Mouse (Mus musculus) layer of hippocampus, postnatal 10 days (tissue): ENCODE measurements around the gene Krtap10-4. TPM values are rescaled to one million over a fixed set of nuclear protein-coding genes. Genes with fewer than 3 reads are reported as not detected.
A peak's percentile ranks its signal among the peaks of the same experiment; 100 is the strongest.

Experiments
- DNase-seq, 2 experiments: peaks; one replicate each; pipeline ENCODE4 v3.0.0; 2021; ENCODE audit warnings: low spot score in 2 of 2
- long read RNA-seq: library from polyadenylated mRNA; stranded (forward); transcript quantifications from one replicate; pipeline ENCODE4 v2.0.0, GENCODE M21; 2023
- total RNA-seq, 2 experiments: library from RNA; stranded (reverse); gene quantifications; 2 replicates each; pipeline ENCODE4 v1.2.3; 2021

Gene Krtap10-4
- not detected for total RNA-seq
- long read RNA-seq, result 0 reads

DNA sequence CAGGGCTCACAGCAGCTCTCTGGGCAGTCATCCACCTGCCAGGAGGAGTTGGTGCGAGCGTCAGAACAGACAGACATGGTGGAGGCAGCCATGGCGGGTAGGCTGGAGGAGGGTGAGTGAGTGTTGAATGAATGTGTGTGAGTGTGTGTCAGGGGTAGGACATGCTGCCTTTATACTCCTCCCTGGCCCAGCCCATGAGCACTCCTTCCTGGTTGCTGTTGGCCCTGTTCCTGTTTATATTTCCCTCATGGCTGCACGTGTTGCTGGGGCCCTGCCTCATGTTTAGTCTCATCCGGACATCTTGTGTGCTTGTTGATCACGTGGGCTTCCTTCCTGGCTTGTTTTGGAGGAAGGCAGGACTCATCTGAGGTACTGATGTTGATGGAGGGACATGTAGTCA, at the start of gene Krtap10-4:
TSS of gene Krtap10-4 (minus strand) at position 145 of the 400 bp plus-strand sequence.
- no peak for DNase-seq

DNA sequence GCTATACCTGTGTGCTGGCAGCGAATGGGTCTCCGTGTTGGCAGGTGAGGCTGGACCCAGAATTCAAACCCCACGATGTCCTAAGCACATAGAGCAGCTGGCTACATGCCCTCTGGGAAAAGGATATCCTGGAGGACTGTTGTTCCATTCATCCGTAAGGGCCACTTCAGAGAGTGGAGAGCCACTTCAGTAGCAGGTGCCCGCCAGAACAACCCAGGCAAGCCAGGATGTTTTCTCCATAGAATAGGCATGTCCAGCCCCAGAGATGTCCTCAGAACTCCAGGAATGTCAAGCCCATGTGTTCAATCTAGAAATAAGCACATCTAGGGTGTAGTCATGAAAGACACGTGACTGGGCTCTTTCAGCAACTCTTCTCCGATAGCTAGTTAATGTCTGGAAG, 42.8 kb upstream of the Krtap10-4 start:
- DNase-seq, result no peak

DNA sequence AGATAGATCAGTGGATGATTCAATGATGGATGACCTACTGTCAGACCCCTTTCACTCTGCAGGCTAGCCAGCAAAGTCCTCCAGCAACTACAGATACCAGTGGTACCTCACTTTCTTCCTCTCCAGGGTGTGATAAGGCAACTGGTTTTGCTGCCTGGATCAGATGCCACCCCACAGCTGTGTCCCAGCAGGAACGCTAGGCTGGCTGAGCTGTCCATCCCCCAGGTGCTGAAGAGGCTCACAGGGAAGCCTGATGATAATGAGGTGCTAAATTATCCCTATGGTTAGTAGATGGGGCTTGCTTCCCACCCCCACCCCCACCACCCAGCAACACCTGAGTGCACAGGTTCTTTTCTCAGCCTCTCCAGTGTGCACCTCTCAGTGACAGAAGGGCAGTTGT, 40.7 kb upstream of the Krtap10-4 start:
- no peak for DNase-seq

DNA sequence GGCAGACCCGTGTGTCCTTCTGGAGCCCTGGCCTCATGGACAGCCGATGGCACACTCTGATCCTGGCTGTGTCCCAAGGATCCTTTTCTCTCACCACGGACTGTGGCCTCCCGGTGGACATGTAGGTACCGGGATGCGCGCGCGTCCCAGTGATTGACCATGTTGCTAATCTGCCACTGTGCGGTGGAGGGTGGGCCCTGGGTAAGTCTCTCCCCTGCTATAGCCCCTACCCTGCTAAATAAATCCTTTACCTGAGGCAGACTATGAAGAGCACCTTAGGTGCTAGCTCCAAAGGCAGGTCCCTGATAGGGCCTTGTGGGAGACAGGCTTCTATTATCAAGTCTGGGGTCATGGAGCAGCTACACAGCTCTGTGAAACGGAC, 37.9 kb upstream of the Krtap10-4 start:
- DNase-seq, result no peak

DNA sequence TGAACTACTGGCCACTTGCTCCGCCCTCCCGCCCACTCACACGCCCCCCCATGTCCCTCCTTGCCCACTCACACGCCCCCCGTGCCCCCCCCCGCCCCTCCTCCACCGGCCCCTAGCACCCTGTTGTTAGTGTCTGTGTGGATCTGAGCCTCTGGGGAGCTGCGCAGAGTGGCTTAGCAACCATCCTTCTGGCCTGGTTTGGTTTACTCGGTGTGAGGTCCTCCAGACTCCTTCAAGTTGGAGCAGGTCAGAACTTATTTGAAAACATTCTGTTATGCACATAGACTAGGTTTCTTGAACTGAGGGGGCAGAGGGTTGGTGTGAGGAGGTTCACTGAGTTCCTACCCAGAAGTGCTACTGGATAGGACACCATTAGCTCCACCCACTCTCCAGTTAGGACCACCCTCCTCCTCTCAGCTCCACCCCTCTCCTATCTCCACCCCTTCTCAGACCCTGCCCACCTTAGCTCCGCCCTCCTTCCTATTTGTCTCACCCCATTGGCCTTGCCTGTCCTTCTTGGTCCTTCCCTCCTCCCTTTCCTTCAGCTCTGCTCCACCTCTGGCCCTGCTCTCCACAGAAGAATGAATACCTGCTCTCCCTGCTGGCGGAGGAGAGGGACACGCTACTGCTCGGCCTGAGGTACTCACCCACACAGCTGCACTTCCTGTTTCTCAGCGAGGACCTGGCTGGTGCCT, 37.3 kb upstream of the Krtap10-4 start:
- DNase-seq, result no peak

DNA sequence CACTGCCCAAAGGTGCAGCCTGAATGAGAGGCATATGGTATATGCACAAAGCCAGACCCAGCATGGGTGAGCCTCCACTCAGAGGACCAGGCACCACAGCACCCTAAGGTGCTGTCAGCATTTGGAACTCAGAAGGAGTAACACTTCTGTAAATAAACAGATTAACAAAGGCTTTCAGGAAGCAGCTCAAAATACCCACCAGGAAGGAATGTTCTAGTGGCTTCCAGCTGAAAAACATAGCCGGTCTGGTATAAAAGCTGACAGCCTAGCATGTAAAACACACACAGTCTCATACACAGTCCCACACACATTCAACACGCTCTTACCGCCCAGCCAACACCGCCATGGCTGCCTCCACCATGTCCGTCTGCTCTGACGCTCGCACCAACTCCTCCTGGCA, 34.8 kb upstream of the Krtap10-4 start, which contains the start of gene Gm3285:
TSS of gene Gm3285 (plus strand) at position 301 of the 400 bp plus-strand sequence.
- no peak for DNase-seq

DNA sequence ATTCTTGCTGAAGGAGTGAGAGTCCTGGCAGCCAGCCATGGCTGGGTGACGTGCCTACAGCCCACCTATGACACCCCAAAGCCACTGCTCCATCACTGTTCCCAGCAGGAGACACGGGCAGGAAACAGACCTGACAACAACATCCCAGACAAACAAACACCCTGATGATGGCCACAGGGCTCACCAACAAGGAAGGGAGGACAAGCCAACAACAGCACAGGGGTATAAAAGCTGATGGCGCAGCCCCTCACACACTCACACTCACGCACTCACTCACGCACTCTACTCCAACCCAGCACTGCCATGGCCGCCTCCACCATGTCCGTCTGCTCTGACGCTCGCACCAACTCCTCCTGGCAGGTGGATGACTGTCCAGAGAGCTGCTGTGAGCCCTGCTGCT, 25.7 kb upstream of the Krtap10-4 start, which contains the start of gene Gm10318:
TSS of gene Gm10318 (plus strand) at position 301 of the 400 bp plus-strand sequence.
- no peak for DNase-seq

DNA sequence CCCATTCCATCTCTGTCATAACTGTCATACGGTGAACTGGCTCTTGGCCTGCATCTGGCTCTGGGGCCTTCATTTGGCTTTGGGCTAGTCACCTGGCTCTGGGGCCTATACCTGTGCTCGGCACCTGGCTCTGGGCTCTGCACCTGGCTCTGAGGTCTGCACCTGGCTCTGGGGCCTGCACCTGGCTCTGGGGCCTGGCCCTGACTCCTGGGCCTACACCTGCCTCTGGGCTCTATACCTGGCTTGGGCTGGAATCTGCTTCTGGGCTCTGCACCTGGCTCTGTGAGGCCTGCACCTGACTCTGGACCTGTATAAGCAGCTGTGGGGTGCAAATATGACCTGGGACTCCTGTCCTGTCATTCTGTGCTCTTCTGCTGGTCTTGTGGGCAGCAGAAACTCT, 20.6 kb upstream of the Krtap10-4 start:
- DNase-seq, result no peak

DNA sequence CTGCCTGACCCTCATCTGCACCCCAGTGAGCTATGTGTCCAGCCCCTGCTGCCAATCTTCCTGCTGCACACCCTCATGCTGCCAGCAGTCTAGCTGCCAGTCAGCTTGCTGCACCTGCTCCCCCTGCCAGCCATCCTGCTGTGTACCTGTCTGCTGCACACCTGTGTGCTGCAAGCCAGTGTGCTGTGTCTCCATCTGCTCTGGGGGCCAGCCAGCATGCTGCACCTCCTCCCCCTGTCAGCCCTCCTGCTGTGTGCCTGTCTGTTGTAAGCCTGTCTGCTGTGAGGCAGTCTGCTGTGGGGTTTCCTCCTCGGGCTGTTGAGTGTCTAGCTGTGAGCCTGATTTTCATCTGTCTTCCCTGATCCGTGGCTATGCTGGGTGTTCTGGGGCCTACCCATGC, 20.1 kb upstream of the Krtap10-4 start:
- DNase-seq, result no peak

DNA sequence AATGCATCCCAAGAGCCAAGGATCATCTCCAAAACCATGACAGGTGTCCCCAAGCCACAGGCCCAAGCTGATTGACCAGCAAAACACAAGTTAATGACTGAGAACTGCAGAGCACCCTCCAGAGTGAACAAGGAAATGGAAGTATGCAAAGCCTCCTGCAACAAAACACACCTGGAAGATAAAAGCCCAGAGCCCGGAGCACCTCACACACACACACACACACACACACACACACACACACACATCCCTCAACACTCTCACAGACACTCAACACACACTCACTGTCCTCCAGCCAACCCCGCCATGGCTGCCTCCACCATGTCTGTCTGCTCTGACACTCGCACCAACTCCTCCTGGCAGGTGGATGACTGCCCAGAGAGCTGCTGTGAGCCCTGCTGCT, 19.6 kb upstream of the Krtap10-4 start, which contains the start of gene Gm36176:
TSS of gene Gm36176 (plus strand) at position 301 of the 400 bp plus-strand sequence.
- DNase-seq, result no peak

DNA sequence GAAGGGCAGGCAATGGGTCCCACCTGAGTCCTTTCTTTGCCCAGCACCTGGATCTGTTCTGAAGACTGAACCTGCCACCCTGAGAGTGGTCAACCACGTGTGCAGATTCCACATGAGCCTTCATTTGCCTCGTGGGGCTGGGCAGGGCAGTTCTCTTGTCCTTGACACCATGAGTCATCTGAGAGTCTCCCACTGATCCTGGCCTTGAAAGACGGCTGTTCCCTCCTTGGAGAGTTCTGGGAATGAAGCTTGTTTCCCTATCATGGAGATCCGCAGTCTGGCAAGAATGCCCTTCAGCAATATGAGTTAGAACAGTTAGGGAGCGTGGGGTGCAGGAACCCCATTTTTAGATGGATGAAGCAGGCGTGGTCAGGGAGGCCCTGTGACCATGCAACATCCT, 12.1 kb upstream of the Krtap10-4 start:
- DNase-seq, result no peak

DNA sequence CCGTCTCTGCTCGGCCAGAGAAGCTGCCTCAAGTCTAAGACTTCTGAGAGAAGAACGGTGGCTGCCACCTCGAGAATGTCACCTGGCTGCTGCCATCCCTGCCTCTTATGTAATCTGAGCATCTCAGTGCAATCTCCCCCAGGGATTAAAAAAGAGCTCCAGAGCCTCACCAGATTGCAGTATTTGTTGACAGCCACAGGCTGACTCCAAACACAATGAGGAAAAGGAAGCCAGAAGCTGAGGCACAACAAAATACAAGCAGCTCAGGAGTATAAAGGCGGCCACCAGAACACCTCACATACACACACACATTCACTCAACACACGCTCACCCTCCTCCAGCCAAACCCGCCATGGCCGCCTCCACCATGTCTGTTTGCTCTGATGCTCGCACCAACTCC, 8.8 kb upstream of the Krtap10-4 start, which contains the start of gene Krtap10-10:
TSS of gene Krtap10-10 (plus strand) at position 301 of the 400 bp plus-strand sequence.
- DNase-seq, result no peak

DNA sequence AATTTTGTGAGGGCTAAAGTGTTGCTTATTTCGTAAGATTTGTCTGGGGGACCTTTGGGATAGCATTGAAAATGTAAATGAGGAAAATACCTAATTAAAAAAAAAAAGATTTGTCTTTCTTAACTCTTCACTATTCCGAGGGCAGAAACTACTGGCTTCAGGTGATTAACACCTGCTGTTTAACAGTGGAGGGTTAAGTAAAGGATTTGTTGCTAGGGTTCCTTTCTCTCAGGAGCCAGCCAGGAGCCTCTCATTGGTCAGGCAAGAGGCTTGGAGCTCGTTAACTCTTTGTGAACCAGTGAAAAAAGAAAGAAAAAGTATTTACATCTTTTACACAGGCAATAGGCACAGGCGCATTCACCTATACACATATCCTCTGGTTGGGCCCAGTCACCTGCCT, 7.7 kb downstream of the Krtap10-4 start:
- no peak for DNase-seq

DNA sequence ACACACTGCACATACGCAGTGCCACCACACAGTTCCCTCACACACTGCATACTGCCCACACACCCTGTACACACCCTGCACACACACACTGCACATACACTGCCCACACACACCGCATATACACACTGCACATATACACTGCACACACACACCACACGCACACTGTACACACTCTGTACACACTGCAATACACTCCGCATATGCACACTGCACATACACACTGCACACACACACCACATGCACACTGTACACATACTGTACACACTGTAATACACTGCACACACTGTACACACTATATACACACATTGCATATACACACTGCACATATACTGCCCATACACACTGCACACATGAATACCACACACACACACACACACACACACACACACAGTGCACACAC, 8.4 kb downstream of the Krtap10-4 start:
- no peak for DNase-seq

DNA sequence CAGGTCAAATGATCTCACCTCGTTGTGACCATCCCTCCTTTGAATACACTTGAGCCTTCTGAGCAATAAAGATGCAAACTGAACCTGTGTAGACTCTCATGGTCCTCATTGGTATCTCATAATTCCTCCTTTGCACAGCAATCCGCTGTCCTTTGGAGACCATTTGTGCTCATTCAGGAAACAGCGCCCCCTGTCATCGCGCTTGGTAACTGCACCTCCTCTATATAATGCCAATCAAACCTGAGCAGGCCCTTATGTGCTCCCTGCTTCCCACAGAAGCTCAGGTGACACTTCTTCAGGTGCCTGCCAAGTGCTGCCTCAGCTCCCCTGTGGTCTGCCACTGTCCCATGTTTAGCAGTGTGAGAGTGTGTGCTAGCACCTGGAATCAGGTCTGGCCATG, 11.4 kb downstream of the Krtap10-4 start:
- peak; percentile 24 to 37 for DNase-seq

DNA sequence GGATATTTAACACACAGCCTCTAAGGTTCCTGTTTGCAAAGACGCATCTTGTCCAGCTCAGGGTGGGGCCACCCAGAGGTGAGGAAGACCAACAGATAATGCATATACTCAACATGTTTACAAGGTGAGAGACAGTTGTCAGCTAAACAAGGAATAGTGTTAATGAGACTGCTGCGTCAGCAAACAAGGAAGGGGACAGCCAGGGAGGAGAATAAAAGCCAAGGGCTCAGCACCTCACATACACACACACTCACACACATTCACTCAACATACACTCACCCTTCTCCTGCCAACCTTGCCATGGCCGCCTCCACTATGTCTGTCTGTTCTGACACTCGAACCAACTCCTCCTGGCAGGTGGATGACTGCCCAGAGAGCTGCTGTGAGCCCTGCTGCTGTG, 12.5 kb downstream of the Krtap10-4 start, which contains the start of gene Gm2696:
TSS of gene Gm2696 (plus strand) at position 301 of the 400 bp plus-strand sequence.
- no peak for DNase-seq

DNA sequence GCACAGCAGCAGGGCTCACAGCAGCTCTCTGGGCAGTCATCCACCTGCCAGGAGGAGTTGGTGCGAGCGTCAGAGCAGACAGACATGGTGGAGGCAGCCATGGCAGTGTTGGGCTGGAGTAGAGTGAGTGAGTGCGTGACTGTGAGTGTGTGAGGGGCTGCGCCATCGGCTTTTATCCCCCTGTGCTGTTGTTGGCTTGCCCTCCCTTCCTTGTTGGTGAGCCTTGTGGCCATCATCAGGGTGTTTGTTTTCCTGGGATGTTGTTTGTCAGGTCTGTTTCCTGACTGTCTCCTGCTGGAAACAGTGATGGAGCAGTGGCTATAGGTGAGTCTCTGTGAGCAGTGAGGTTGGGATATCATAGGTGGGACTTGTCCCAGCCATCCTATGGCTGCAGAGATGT, 15.2 kb downstream of the Krtap10-4 start, which contains the start of gene Gm9507:
TSS of gene Gm9507 (minus strand) at position 101 of the 400 bp plus-strand sequence.
- no peak for DNase-seq

DNA sequence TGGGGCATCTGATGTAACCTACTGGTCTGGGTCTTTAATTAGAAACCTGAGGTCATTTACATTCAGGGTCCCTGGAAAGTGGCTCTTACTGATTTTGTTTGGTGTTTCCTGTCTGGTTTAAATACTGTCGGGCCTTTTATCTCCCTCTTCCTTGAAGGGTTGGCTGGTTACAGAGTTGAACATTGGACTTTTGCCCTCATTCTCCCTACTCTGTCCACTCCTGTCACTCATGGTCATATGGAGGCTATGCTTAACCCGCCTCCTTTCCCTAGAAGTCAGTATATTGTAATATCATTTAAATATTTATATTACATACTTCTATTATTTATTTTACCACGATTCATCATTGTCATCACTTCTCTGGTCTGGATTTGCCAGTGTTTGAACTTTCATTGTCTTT, 22.8 kb downstream of the Krtap10-4 start:
- no peak for DNase-seq

DNA sequence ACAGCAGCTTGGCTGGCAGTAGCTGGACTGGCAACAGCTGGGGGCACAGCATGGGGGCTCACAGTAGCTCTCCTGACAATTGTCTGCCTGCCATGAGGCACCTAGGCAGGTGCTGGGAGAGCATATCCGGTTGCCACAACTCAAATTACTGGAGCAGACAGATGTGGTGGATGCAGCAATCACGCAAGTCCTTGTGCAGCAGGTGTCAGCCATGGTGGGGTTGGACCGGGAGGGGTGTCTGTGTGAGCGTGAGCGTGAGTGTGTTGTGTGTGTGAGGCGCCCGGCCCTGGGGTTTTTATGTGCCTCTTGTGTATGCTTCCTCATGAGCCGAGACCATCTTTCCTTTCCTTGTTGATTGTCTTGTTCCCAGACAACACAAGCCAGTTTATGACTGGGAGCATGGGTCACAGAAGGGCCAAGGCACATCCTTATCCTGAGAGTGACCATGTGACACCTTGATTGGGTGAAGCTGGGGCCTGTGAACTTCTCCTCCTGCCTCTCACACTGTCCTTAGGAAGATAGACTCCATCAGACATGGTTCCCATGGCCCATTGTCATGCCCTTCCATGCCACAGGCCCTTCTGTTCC, 27.9 kb downstream of the Krtap10-4 start, which contains the start of gene Gm19668:
TSS of gene Gm19668 (minus strand) at position 213 of the 588 bp plus-strand sequence.
- no peak for DNase-seq

DNA sequence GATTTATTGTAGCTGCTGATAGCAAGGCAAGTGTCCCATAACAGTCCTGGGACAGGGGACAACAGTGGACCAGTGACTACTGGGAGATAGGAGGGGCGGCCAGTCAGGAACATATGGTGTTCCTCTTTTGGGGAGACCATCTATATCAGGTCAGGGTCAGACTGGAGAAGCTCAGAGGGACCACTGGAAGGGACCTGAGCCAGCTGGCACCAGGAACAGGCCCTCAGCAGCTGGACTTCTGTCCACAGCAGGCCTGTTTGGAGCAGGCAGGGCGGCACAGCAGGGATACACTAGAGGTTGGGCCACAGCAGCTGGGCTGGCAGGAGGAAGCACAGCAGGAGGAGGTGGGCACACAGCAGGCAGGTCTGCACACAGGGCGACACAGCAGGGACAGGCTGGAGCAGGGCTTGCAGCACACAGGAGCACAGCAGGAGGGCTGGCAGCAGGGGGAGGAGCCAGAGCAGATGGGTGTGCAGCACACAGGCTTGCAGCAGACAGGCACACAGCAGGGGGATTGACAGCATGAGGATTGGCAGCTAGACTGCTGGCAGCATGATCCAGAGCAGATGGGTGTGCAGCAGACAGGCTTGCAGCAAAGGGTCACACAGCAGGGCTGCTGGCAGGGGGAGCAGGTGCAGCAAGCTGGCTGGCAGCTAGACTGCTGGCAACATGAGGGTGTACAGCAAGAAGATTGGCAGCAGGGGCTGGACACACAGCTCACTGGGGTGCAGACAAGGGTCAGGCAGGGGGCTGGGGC, 28.6 kb downstream of the Krtap10-4 start:
- DNase-seq, result peak in 1 of 2 experiments; percentile 18

DNA sequence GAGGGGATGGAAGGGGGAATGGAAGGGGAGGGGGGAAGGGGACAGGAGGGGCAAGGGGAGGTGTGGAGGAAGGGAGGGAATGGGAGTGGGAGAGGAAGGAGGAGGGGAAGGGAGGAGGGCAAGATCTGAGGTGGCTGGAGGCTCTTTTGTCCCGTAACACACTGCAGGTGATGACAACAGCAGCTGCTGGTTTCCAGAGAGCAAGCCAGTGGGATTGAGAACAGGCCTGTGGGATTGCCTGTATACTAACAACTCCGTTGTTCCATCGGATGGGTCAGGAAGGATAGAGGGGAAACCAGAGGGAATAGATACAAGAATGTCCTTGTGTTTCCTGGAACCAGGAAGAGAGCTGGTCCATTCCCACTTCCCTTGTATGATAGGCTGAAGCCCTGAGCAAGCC, 29.2 kb downstream of the Krtap10-4 start:
- DNase-seq, result no peak

DNA sequence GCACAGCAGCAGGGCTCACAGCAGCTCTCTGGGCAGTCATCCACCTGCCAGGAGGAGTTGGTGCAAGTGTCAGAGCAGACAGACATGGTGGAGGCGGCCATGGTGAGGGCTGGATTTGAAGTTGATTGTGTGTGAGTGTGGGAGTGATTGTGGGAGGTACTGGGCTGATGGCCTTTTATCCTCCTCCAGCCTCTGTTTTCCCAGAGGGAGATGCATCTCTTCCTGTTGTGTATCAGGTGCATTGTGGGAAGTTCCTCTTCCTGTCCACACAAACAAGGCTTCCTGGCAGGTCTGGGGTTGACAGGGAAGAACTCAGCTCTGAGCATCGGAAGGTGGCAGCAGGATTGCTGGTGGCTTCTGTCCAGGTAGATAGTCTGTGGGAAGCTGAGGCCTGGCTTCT, 31.9 kb downstream of the Krtap10-4 start, which contains the start of gene Gm9639:
TSS of gene Gm9639 (minus strand) at position 101 of the 400 bp plus-strand sequence.
- no peak for DNase-seq
